In genomic region chr6:116946083-116946732, GRCm38 (mm10) we compare ENCODE assay signal across 16 mouse cellular contexts.
DNase-seq lines count a peak whose midpoint lies in the region; ATAC-seq and TF ChIP-seq lines count a peak whose summit lies in the region.
"Had no signal": no experiment of that assay in that cellular context is flagged by ENCODE, and none has a peak within 500 bp of the region (broad histone marks: within the 10 kb centered on the region; RNA-seq: fewer than 3 reads in every experiment).

No protein-coding gene starts in this region.

- H3K4me2 ChIP-seq in forebrain, embryonic 14.5 days (ENCODE audit: low read length): no peak overlapping the region
- H3K4me2 ChIP-seq in forebrain, embryonic 12.5 days: no peak overlapping the region
- H3K4me2 ChIP-seq in midbrain, embryonic 15.5 days: no peak overlapping the region
- no peak overlapping the region for H3K4me2 ChIP-seq in midbrain, postnatal 0 days (ENCODE audit: low read depth, low read length, poor library complexity, severe bottlenecking)
- no peak overlapping the region for H3K4me2 ChIP-seq in kidney, embryonic 16.5 days (replicated peaks; ENCODE audit: low read depth, low read length)
- H3K4me2 ChIP-seq: embryonic facial prominence, embryonic 12.5 days; intestine, embryonic 15.5 days; kidney, embryonic 15.5 days; liver, embryonic 15.5 days had no signal

- ATAC-seq in forebrain, embryonic 14.5 days: peak; percentile 29; the same call in 1 of the 2 replicates
- ATAC-seq in forebrain, embryonic 12.5 days (ENCODE audit: low FRiP score): no peak
- peak; percentile 39; the same call in 1 of the 2 replicates for ATAC-seq in midbrain, embryonic 15.5 days (replicated peaks)
- no peak for ATAC-seq in midbrain, postnatal 0 days (ENCODE audit: low FRiP score)
- no peak for ATAC-seq in kidney, embryonic 16.5 days (ENCODE audit: low FRiP score, low TSS enrichment)
- ATAC-seq: activated CD4-positive, CD25-positive, alpha-beta regulatory T cell, adult 4 months; intestine, embryonic 15.5 days; lung, postnatal 0 days had no signal

- no peaks in the 10 kb centered on the region for H3K4me1 ChIP-seq in forebrain, embryonic 14.5 days (ENCODE audit: control insufficient read depth, insufficient read depth, low read length)
- H3K4me1 ChIP-seq in forebrain, embryonic 12.5 days: peaks cover 10% of the 10 kb centered on the region
- peaks cover 6% of the 10 kb centered on the region; the same call in 1 of the 2 replicates for H3K4me1 ChIP-seq in midbrain, embryonic 15.5 days
- H3K4me1 ChIP-seq in midbrain, postnatal 0 days (ENCODE audit: insufficient read depth, low read length): no peaks in the 10 kb centered on the region
- peaks cover 14% of the 10 kb centered on the region for H3K4me1 ChIP-seq in olfactory bulb, adult 2 months (ENCODE audit: control insufficient read depth, insufficient read depth, low read length)
- 0 out of 2 replicates have a peak, but pooled peaks cover 3% of the 10 kb centered on the region for H3K4me1 ChIP-seq in kidney, embryonic 16.5 days (ENCODE audit: insufficient read depth, low read length)
- H3K4me1 ChIP-seq: liver, embryonic 15.5 days had no signal

- H3K4me3 ChIP-seq in forebrain, embryonic 14.5 days (ENCODE audit: low read depth, low read length): no peak overlapping the region
- H3K4me3 ChIP-seq in forebrain, embryonic 12.5 days (replicated peaks): no peak overlapping the region
- no peak overlapping the region for H3K4me3 ChIP-seq in midbrain, embryonic 15.5 days
- no peak overlapping the region for H3K4me3 ChIP-seq in midbrain, postnatal 0 days (ENCODE audit: low read depth, low read length)
- H3K4me3 ChIP-seq in olfactory bulb, adult 2 months (ENCODE audit: insufficient read depth, low read depth, low read length): no peak overlapping the region
- H3K4me3 ChIP-seq in kidney, embryonic 16.5 days (ENCODE audit: low read length): no peak overlapping the region
- H3K4me3 ChIP-seq: embryonic facial prominence, embryonic 12.5 days; intestine, embryonic 15.5 days; kidney, embryonic 15.5 days; layer of hippocampus, adult 2 months; liver, embryonic 15.5 days had no signal

- TF ChIP-seq POLR2A in olfactory bulb, adult 2 months (IDR thresholded peaks at IDR 0.05; ENCODE audit: insufficient read depth, low read depth, low read length): no peak

- no peak overlapping the region for H3K9ac ChIP-seq in forebrain, embryonic 14.5 days (ENCODE audit: low read length)
- H3K9ac ChIP-seq in forebrain, embryonic 12.5 days: no peak overlapping the region
- no peak overlapping the region for H3K9ac ChIP-seq in midbrain, embryonic 15.5 days
- no peak overlapping the region for H3K9ac ChIP-seq in midbrain, postnatal 0 days (replicated peaks; ENCODE audit: low read length, poor library complexity, severe bottlenecking)
- no peak overlapping the region for H3K9ac ChIP-seq in kidney, embryonic 16.5 days (replicated peaks; ENCODE audit: low read length)
- H3K9ac ChIP-seq: embryonic facial prominence, embryonic 12.5 days; intestine, embryonic 15.5 days; kidney, embryonic 15.5 days; liver, embryonic 15.5 days had no signal

- no peak for TF ChIP-seq CTCF in midbrain, postnatal 0 days (IDR thresholded peaks at IDR 0.05)
- TF ChIP-seq CTCF in olfactory bulb, adult 2 months (IDR thresholded peaks at IDR 0.05; ENCODE audit: insufficient read depth, low read depth, low read length): no peak

- H3K9me3 ChIP-seq in forebrain, embryonic 14.5 days (replicated peaks; ENCODE audit: control insufficient read depth, low read length): no peaks in the 10 kb centered on the region
- H3K9me3 ChIP-seq in forebrain, embryonic 12.5 days: no peaks in the 10 kb centered on the region
- H3K9me3 ChIP-seq in midbrain, embryonic 15.5 days: no peaks in the 10 kb centered on the region
- H3K9me3 ChIP-seq in midbrain, postnatal 0 days (ENCODE audit: low read length): no peaks in the 10 kb centered on the region
- no peaks in the 10 kb centered on the region for H3K9me3 ChIP-seq in kidney, embryonic 16.5 days (ENCODE audit: low read length)
- H3K9me3 ChIP-seq: embryonic facial prominence, embryonic 12.5 days; intestine, embryonic 15.5 days; kidney, embryonic 15.5 days; liver, embryonic 15.5 days had no signal

- no peaks in the 10 kb centered on the region for H3K36me3 ChIP-seq in forebrain, embryonic 14.5 days (ENCODE audit: control insufficient read depth, insufficient read depth, low read length)
- no peaks in the 10 kb centered on the region for H3K36me3 ChIP-seq in forebrain, embryonic 12.5 days (replicated peaks)
- H3K36me3 ChIP-seq in midbrain, embryonic 15.5 days (replicated peaks): no peaks in the 10 kb centered on the region
- H3K36me3 ChIP-seq in midbrain, postnatal 0 days (ENCODE audit: insufficient read depth, low read length): no peaks in the 10 kb centered on the region
- H3K36me3 ChIP-seq in kidney, embryonic 16.5 days (ENCODE audit: insufficient read depth, low read length): no peaks in the 10 kb centered on the region
- H3K36me3 ChIP-seq: embryonic facial prominence, embryonic 12.5 days; intestine, embryonic 15.5 days; kidney, embryonic 15.5 days; liver, embryonic 15.5 days had no signal

- H3K27ac ChIP-seq in forebrain, embryonic 14.5 days (ENCODE audit: low read depth, low read length): no peak overlapping the region
- no peak overlapping the region for H3K27ac ChIP-seq in forebrain, embryonic 12.5 days
- H3K27ac ChIP-seq in midbrain, embryonic 15.5 days: 0 out of 2 replicates have a peak overlapping the region, but pooled peaks have one; percentile 20
- no peak overlapping the region for H3K27ac ChIP-seq in midbrain, postnatal 0 days (ENCODE audit: low read depth, low read length)
- 0 out of 2 replicates have a peak overlapping the region, but pooled peaks have one; percentile 31 for H3K27ac ChIP-seq in olfactory bulb, adult 2 months (ENCODE audit: insufficient read depth, low read depth, low read length)
- H3K27ac ChIP-seq in kidney, embryonic 16.5 days (ENCODE audit: low read length): no peak overlapping the region
- H3K27ac ChIP-seq: embryonic facial prominence, embryonic 12.5 days; intestine, embryonic 15.5 days; kidney, embryonic 15.5 days; layer of hippocampus, adult 2 months; liver, embryonic 15.5 days had no signal

- WGBS in forebrain, embryonic 14.5 days: 25% methylated on average over 8 of the region's 8 CpGs
- 28% methylated on average over 8 of the region's 8 CpGs for WGBS in forebrain, embryonic 12.5 days
- 17% methylated on average over 8 of the region's 8 CpGs for WGBS in midbrain, embryonic 15.5 days
- WGBS in midbrain, postnatal 0 days: 15% methylated on average over 8 of the region's 8 CpGs
- 38% methylated on average over 8 of the region's 8 CpGs for WGBS in olfactory bulb, adult 2 months
- 26% methylated on average over 8 of the region's 8 CpGs for WGBS in kidney, embryonic 16.5 days

- DNase-seq in forebrain, embryonic 14.5 days (ENCODE audit: low spot score): peak; percentile 35
- no peak for DNase-seq in midbrain, postnatal 0 days (ENCODE audit: low spot score)
- peak; percentile 23 for DNase-seq in forelimb bud, embryonic 11.5 days (ENCODE audit: low read depth, low spot score)
- no peak for DNase-seq in thymus, postnatal 14 days
- DNase-seq: cerebellum, postnatal 14 days had no signal

- no peaks in the 10 kb centered on the region for H3K27me3 ChIP-seq in forebrain, embryonic 14.5 days (replicated peaks; ENCODE audit: control insufficient read depth, insufficient read depth, low read length)
- H3K27me3 ChIP-seq in forebrain, embryonic 12.5 days: no peaks in the 10 kb centered on the region
- no peaks in the 10 kb centered on the region for H3K27me3 ChIP-seq in midbrain, embryonic 15.5 days (replicated peaks)
- no peaks in the 10 kb centered on the region for H3K27me3 ChIP-seq in midbrain, postnatal 0 days (ENCODE audit: insufficient read depth, low read length)
- H3K27me3 ChIP-seq in kidney, embryonic 16.5 days (ENCODE audit: insufficient read depth, low read length): no peaks in the 10 kb centered on the region
- H3K27me3 ChIP-seq: embryonic facial prominence, embryonic 12.5 days; intestine, embryonic 15.5 days; kidney, embryonic 15.5 days; liver, embryonic 15.5 days had no signal

Comparison
In these comparisons a context has a peak if more than half of its experiments do, and no peak if none do; other contexts are left out.
1. ATAC-seq: peak in forebrain, embryonic 14.5 days (single experiment) and midbrain, embryonic 15.5 days (single experiment); none in forebrain, embryonic 12.5 days (single experiment), midbrain, postnatal 0 days (single experiment) and kidney, embryonic 16.5 days (single experiment).
2. H3K27ac ChIP-seq: peak in midbrain, embryonic 15.5 days (single experiment) and olfactory bulb, adult 2 months (single experiment); none in forebrain, embryonic 14.5 days (single experiment), forebrain, embryonic 12.5 days (single experiment), midbrain, postnatal 0 days (single experiment) and kidney, embryonic 16.5 days (single experiment).
3. DNase-seq: peak in forebrain, embryonic 14.5 days (single experiment) and forelimb bud, embryonic 11.5 days (single experiment); none in midbrain, postnatal 0 days (single experiment) and thymus, postnatal 14 days (single experiment).